Mouse (Mus musculus) E14TG2a.4 (cell line): ENCODE data around the gene Ceacam16.

Experiments
- H3K27me3 ChIP-seq: 2 replicates; pipeline ENCODE4 v1.6.1; 2014; ENCODE audit warnings: low read length, control low read depth; ENCODE audit not compliant: insufficient read depth
- H3K36me3 ChIP-seq: 2 replicates; pipeline ENCODE4 v1.6.1; 2014; ENCODE audit warnings: low read length, control low read depth; ENCODE audit not compliant: insufficient read depth
- H3K4me1 ChIP-seq: replicated peaks from 2 replicates; pipeline ENCODE4 v1.6.1; 2014; ENCODE audit warnings: low read depth, low read length, control low read depth
- H3K4me3 ChIP-seq: replicated peaks from 2 replicates; pipeline ENCODE4 v1.5.1; 2014; ENCODE audit warnings: mild to moderate bottlenecking, low read length
- H3K9me3 ChIP-seq: 2 replicates; pipeline ENCODE4 v1.6.1; 2014; ENCODE audit warnings: low read length, control low read depth
- CTCF ChIP-seq: conservative IDR thresholded peaks from 2 replicates; pipeline ENCODE4 v1.5.1; 2014; ENCODE audit warnings: low read length
- NANOG ChIP-seq: IDR thresholded peaks from 2 replicates; pipeline ENCODE4 v1.6.1; 2014; ENCODE audit warnings: borderline replicate concordance, low read length, mixed read lengths
- POU5F1 ChIP-seq: IDR thresholded peaks from 2 replicates; pipeline ENCODE4 v1.6.1; 2014; ENCODE audit warnings: low read length, borderline replicate concordance

Gene Ceacam16

DNA sequence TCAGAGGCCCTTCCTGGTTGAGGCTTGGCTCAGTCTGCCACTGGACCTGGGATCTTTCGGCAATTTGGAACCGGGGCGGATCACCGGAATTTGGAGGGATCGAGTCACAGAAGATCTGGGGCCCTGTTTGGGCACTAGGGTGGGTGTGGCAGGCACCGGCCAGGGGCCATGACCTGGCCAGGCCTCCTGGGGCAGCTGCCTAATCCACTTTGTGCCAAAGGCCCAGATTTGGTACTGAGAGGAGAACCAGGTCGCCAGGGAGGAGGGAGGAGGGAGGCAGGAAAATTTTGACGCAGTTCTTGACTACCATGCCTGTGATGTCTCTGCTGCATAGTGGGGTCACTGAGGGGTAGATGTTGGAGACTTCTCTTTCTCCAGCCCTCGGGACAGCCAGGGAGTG is at the start of gene Ceacam16:
Gene Ceacam16, minus strand, starts transcription at position 101 of the 400 bp plus-strand sequence.
- H3K27me3 ChIP-seq = peaks cover 3% of the 10 kb centered on the region; the same call in 1 of the 2 replicates
- TF ChIP-seq POU5F1 = no peak
- TF ChIP-seq CTCF = no peak
- TF ChIP-seq NANOG = no peak
- no peaks in the 10 kb centered on the region for H3K9me3 ChIP-seq
- no peaks in the 10 kb centered on the region for H3K36me3 ChIP-seq
- no peak within 1 kb of the TSS for H3K4me3 ChIP-seq
- H3K4me1 ChIP-seq = peaks cover 53% of the 10 kb centered on the region

DNA sequence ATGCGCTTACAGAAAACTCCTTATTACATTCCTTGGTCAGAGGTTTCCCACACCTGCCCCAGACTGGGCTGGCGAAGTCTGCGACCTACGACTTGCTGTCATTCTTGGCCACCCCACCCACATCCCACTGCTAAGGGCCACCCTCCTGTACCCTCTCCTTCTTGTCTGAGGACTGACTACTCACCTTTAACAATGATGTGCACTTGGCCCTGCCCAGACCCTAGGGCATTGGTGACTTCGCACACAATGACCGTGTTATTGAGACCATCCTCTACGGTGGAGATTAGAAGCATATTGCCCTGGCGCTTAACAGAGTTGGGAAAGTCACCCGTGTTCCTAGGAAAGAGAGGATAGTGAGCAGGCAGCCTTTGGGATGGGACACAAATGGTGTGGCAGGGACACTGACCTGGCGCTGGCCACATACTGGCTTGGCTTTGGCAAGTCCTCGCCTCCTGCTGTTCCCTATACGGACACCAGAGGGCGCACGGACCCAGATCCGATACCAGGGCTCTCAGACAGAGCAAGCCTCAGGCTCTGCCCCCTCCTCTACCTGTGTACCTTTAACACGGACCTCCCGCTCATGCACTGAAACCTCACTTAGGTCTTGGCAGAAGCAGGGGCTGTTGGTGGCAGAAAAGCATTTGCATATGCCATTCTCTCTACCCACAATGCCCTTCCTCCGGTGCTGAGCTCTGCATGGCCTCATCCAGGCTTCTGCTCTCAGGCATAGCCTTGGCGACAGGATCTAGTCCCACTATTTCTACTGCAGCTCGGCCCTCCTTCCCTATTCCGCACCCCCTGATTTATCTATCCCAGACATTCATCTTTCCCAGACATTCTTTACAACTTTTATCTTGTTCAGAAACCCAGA is 49.6 kb upstream of the Ceacam16 start:
- Histone ChIP-seq H3K9me3 (peaks cover 14% of the 10 kb centered on the region), H3K36me3 (peaks cover 80% of the 10 kb centered on the region), H3K4me3 (no peak overlapping the region), H3K27me3 (no peaks in the 10 kb centered on the region), H3K4me1 (peaks cover 37% of the 10 kb centered on the region)
- TF ChIP-seq NANOG (no peak), CTCF (peak; percentile 80)

DNA sequence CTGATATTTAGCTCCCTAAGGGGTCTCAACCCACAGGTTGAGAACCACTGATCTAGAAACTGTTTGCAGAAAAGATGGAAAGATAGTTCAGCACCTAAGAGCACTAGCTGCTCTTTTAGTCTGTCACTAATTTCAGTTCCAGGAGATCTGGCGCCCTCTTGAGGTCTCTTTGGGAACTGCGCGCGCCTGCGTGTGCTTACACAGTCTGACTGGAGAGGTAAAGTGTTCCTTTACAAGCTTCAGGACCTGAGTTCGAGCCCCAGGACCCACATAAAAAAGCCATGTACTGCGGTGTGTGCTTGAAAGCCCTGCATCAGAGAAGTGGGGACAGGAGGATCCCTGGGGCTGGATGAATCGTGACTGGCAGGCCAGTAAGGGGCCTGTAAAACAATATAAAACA is 28.8 kb upstream of the Ceacam16 start:
- H3K27me3 ChIP-seq = peaks cover 5% of the 10 kb centered on the region; the same call in 1 of the 2 replicates
- no peak overlapping the region for H3K4me3 ChIP-seq
- H3K4me1 ChIP-seq = peaks cover 8% of the 10 kb centered on the region
- no peaks in the 10 kb centered on the region for H3K36me3 ChIP-seq
- H3K9me3 ChIP-seq = peaks cover 15% of the 10 kb centered on the region
- TF ChIP-seq CTCF = peak; percentile 87
- TF ChIP-seq NANOG = no peak
- TF ChIP-seq POU5F1 = no peak

DNA sequence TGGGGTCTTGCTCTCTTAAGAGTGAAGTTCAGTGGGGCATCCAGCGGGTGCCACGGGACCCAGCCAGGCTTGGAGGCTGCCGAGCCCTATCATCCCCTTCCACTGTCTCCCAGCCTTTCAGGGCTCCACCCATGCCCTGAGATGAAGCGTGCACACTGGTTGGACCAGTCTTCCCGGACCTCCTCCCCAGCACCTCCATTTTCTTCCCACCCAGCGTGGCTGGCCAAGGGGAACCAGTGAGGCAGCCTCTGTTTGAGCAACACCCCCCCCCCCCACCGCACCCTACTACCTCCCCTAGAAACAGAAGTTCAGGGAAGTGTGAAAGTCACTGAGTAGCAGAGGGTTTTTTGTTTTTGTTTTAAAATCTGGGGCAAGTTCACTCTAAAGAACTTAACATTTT is 26.8 kb upstream of the Ceacam16 start, which contains the start of gene Ceacam19:
Gene Ceacam19, minus strand, starts transcription at position 117 of the 400 bp plus-strand sequence.
- Histone ChIP-seq H3K36me3 (no peaks in the 10 kb centered on the region), H3K4me1 (peaks cover 8% of the 10 kb centered on the region), H3K4me3 (0 out of 2 replicates have a peak within 1 kb of the TSS, but pooled peaks have one; percentile 35), H3K27me3 (peaks cover 5% of the 10 kb centered on the region; the same call in 1 of the 2 replicates), H3K9me3 (peaks cover 5% of the 10 kb centered on the region)
- TF ChIP-seq NANOG = no peak
- no peak for TF ChIP-seq CTCF
- no peak for TF ChIP-seq POU5F1

DNA sequence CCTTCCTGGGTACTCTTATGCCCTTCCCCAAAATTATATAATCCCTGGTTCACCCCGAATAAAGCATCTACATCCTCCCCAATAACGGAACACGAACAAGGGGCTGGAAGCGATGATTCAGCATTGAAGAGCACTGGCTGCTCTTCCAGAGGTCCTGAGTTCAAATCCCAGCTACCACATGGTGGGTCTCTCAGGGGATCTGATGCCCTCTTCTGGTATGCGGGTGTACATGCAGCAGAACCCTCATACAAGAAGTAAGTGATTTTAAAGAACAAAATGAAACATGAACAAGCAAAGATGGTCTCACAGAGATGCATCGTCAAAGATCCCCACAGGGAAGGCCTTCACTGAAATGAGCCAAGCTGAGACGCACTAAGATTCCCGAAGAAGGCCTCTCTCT is 19.7 kb upstream of the Ceacam16 start:
- Histone ChIP-seq H3K4me1 (peaks cover 18% of the 10 kb centered on the region), H3K27me3 (0 out of 2 replicates have a peak, but pooled peaks cover 3% of the 10 kb centered on the region), H3K9me3 (peaks cover 5% of the 10 kb centered on the region), H3K36me3 (no peaks in the 10 kb centered on the region), H3K4me3 (no peak overlapping the region)
- TF ChIP-seq NANOG (no peak), POU5F1 (no peak), CTCF (peak; percentile 32)

DNA sequence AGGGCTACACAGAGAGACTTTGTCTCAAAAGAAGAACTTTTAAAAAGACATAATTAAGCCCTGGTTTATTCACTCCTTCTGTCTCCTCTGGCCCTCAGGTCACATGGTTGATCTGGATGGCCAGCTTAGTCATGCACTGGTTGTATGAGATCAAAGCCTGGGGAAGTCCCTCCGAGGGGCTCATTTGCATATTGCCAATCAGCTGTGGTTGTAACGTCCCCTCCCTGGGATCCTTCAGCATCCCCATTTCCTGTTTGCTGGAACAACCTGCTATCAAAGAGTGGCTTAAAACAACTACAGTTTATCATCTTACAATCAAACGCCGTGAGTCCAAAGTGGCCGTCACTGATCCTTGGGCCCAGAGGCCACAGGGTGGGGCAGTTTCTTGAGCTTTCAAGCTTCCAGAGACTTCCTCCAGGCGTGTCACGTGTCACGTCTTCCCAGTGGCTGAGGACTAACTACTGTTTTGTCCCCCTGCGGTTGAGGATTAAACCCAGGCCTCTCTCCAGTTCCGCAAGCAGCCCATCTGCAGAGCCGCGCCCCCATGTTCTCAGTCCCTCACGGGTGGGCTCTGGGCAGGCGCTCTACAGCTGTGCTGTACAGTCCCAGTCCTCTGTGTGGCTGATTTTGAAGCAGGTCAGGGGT is 15.8 kb upstream of the Ceacam16 start:
- TF ChIP-seq NANOG (no peak), CTCF (no peak)
- Histone ChIP-seq H3K36me3 (no peaks in the 10 kb centered on the region), H3K4me1 (peaks cover 31% of the 10 kb centered on the region), H3K27me3 (no peaks in the 10 kb centered on the region), H3K9me3 (no peaks in the 10 kb centered on the region), H3K4me3 (no peak overlapping the region)

DNA sequence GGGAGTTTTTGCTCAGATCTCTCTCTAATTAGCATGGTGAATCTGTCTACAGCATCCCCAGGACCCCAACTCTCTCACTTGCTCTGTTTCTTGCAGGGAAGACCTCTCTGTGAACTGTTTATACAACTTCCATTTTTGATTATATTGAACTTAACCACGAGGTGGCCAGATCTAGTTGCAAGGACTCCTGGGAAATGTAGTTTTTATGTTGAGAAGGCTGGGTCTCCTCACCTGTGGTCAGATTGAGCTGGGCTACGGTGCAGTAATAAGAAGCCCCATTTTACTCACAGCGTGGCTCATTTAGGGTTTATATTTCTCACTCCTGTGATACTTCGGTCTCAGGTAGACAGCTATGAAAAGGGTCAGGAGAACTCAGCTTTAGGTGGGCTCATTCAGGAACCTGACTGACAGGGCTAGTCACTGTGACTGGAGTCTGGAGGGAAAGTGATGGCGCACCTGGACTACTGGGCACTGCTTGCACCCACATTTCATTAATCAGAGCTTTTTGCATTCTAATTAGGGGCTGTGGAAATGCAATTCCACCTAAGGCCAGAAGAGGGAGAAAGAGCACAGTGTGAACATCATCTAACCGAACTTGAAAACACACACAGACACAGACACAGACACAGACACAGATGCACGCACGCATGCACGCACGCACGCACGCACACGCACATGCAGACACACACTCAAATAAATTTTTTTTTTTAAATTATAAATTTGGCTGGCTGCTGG is 15.0 kb upstream of the Ceacam16 start:
- no peaks in the 10 kb centered on the region for H3K27me3 ChIP-seq
- no peaks in the 10 kb centered on the region for H3K9me3 ChIP-seq
- peaks cover 39% of the 10 kb centered on the region for H3K4me1 ChIP-seq
- TF ChIP-seq NANOG (no peak), CTCF (peak; percentile 94)
- H3K36me3 ChIP-seq = no peaks in the 10 kb centered on the region
- no peak overlapping the region for H3K4me3 ChIP-seq
